Mouse (Mus musculus): ENCODE results near the gene Grik3.

Gene Grik3

GRCm38 (mm10) chr4:125492122-125492505 is 1.6 kb downstream of the Grik3 start:
- no peak for DNase-seq (ENCODE audit: low spot score)

GRCm38 (mm10) chr4:125492706-125493105 is 2.2 kb downstream of the Grik3 start:
- DNase-seq (ENCODE audit: low spot score) = no peak

DNA sequence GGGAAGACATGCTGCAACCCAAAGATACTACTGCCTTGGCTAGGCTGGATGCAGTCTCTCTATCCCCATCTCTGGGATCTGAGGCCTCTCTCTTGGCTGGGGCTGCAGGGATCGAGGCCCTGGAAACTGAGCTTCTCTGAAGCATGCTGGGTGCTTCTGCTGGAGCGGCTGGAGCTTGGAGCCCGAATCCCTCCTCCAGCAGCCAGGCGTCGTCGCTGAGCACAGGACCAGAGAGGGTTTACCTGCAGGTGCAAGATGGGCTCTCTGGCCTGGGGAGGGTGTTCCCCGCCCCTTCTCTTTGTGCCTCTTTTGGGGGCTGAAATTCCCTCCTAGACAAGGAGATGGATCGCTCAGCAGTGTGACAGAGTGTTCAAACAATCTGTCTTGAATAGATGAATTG is 2.6 kb downstream of the Grik3 start:
- no peak for DNase-seq (ENCODE audit: low spot score)

- DNase-seq (ENCODE audit: low spot score) = no peak
Measured at GRCm38 (mm10) chr4:125495477-125495876, 5.0 kb downstream of the Grik3 start.

- no peak for DNase-seq (ENCODE audit: low spot score)
Measured at GRCm38 (mm10) chr4:125497001-125497400, 6.5 kb downstream of the Grik3 start.

DNA sequence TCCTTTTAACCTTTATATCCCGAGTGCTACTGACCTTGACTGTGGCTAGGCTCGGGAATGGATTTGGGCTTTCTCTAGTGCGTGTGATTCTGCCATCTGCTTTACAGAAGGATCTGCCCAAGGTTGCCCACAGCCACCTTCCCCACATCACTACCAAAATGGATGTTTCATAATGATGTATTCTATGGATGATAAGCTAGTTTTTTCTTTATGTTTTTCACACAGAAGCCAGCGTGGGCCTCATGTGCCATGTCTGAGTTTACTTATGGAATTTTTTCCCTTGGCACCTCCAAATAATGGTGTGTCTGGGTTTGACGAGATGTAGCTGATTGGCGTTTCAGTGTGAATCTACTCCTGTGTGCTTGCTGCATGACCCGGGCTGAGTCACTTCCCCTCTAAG is 7.0 kb downstream of the Grik3 start:
- no peak for DNase-seq (ENCODE audit: low spot score)

DNA sequence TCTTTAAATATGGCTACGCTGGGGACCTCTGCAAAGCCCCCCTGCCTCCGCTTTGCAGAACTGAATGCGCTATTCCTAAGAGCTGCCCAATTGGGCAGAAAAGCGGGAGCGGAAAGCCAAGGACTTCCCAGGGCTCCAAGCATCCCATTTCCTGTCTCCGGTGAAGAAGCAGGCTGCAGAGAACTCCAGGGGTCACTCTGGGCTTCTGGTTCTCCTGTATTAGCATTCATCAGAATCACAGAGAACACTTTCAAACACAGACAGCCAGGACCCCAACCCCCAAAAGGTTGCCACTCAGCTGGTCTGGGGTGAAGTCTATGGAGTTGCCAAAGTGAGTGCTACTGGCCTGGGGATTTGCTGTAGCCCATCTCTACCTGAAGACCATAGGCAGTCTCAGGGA is 8.4 kb downstream of the Grik3 start:
- no peak for DNase-seq (ENCODE audit: low spot score)

GRCm38 (mm10) chr4:125502861-125503260 is 12.4 kb downstream of the Grik3 start:
- no peak for DNase-seq (ENCODE audit: low spot score)

- DNase-seq (ENCODE audit: low spot score) = no peak
Measured at GRCm38 (mm10) chr4:125512434-125512833, 21.9 kb downstream of the Grik3 start.

GRCm38 (mm10) chr4:125515646-125516045 is 25.1 kb downstream of the Grik3 start:
- DNase-seq (ENCODE audit: low spot score) = no peak

- DNase-seq (ENCODE audit: low spot score) = no peak
Measured at GRCm38 (mm10) chr4:125516612-125517011, 26.1 kb downstream of the Grik3 start.

GRCm38 (mm10) chr4:125518861-125519260 is 28.4 kb downstream of the Grik3 start:
- no peak for DNase-seq (ENCODE audit: low spot score)

DNA sequence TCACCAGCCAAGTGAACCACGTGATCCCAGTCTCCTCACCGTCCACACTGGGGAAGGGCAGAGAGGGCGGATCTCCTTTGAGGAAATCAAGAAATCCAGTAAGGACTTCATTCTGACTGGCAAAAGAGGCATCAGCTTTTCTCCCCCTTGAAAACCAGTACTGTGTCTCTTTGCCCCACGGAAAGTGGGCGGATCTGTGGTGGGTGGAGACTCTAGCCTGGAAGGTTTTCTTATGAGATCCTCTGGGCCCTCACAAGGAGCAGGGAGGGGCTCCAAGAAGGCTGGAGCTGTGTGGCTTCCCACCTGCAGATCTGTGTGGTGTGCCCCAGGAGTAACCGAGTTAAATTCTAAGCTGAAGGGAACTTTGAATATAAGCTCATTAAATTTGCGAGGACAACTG is 32.4 kb downstream of the Grik3 start:
- DNase-seq (ENCODE audit: low spot score) = no peak

- DNase-seq (ENCODE audit: low spot score) = no peak
Measured at GRCm38 (mm10) chr4:125525266-125525665, 34.8 kb downstream of the Grik3 start.

- no peak for DNase-seq (ENCODE audit: low spot score)
Measured at GRCm38 (mm10) chr4:125526425-125526824, 35.9 kb downstream of the Grik3 start.

GRCm38 (mm10) chr4:125533965-125534364 is 43.5 kb downstream of the Grik3 start:
- no peak for DNase-seq (ENCODE audit: low spot score)

DNA sequence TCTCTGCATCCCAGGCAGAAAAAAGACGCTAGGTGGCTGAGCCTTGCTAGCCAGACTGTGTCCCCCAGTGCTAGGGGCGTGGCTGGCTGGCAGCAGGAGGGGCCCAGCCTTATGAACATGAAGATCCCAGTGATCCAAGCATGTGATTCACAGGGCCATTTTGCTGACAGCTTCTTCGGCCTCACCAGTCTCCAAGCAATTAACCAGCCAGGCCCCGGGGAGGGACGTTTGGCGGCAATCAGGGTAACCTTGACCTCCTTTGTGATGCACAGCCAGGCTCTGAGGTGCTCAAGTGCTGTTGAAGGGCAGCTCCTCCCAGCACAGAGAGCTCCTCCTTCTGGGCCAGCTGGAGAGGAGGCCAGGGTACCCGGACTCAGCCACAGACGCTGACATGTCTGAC is 43.9 kb downstream of the Grik3 start:
- no peak for DNase-seq (ENCODE audit: low spot score)

GRCm38 (mm10) chr4:125534991-125535401 is 44.5 kb downstream of the Grik3 start:
- DNase-seq (ENCODE audit: low spot score) = no peak

- no peak for DNase-seq (ENCODE audit: low spot score)
Measured at GRCm38 (mm10) chr4:125535465-125535864, 45.0 kb downstream of the Grik3 start.

- no peak for DNase-seq (ENCODE audit: low spot score)
Measured at GRCm38 (mm10) chr4:125535977-125536376, 45.5 kb downstream of the Grik3 start.

GRCm38 (mm10) chr4:125538301-125538965 is 47.9 kb downstream of the Grik3 start:
- no peak for DNase-seq (ENCODE audit: low spot score)

GRCm38 (mm10) chr4:125539617-125540016 is 49.1 kb downstream of the Grik3 start:
- DNase-seq (ENCODE audit: low spot score) = no peak

DNA sequence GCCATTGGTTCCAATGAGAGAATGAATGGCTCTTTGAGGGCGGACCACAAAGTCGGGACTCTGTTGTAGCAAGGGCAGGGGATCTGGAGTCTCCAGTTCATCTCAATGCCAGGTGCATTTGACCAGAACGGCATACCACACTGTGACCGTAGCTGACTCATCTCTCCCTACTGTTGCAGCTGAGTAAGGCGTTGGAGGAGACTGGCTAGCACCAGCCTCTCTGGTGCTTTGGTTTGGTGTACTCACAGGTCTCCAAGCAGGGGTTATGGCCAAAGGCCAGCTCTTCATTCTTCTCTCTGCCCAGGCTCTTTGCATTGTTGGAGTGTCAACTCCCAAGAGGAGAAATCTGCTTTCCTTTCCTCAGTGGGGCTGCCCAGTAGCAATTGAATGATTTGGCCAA is 52.7 kb downstream of the Grik3 start:
- DNase-seq (ENCODE audit: low spot score) = no peak

- DNase-seq (ENCODE audit: low spot score) = no peak
Measured at GRCm38 (mm10) chr4:125544947-125545767, 54.7 kb downstream of the Grik3 start.

Measured in left cerebral cortex, adult 11 months (tissue).